Mouse (Mus musculus): ENCODE results near the gene Cdk19.
A peak's percentile ranks its signal among the peaks of the same experiment; 100 is the strongest.
"Not testable (repeated sequence)": the region's sequence is repeated elsewhere in the genome, so short reads cannot be mapped to it uniquely, and the experiment has no call there.

Gene Cdk19

DNA sequence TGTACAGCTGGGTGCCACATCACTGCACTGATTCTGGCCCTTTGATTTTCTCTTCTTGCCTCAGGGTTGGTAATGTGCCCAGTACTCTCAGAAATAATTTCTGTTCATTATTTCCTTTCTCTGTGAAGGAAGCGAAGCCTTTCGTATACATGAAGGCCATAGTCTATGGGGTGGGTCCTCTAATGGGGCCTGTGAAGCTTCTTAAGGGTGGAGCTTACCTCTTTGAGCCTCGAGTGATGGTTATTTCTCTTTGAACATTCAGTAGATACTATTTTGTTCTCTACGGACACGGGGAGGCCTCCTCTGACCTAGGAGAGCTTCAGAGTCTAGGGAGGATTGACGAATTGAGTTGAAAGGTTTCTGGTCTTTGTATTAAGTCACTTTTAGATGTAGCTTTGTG, 142.9 kb downstream of the Cdk19 start:
- no peak for DNase-seq (ENCODE audit: low read depth)

- DNase-seq (ENCODE audit: low read depth), result peak; percentile 29
These were observed 149.9 kb downstream of the Cdk19 start for GRCm38 (mm10) chr10:40489086-40489796.

DNA sequence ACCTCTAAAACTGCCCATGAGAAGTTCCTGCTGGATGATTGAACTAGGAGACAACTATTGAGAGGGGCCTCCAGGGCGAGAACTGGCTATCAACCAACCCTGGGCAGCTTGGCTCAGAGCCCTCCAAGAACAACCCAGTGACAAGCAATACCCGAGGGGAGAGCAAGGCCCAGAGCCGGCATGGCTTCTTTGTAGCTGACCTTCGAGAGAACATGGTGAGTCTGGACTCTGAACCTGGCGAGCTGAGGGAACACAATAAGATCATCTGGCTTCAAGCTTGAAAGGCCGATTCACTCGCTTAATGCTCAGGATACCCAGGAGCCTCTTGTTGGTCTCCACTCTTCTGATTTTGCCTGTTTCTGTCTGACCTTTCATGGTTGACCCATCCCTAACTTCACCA, 151.8 kb downstream of the Cdk19 start:
- DNase-seq (ENCODE audit: low read depth), result no peak

- no peak for DNase-seq (ENCODE audit: low read depth)
These were observed 152.4 kb downstream of the Cdk19 start for GRCm38 (mm10) chr10:40491748-40492147.

- DNase-seq (ENCODE audit: low read depth), result no peak
These were observed 155.1 kb downstream of the Cdk19 start for GRCm38 (mm10) chr10:40494181-40495162.

DNA sequence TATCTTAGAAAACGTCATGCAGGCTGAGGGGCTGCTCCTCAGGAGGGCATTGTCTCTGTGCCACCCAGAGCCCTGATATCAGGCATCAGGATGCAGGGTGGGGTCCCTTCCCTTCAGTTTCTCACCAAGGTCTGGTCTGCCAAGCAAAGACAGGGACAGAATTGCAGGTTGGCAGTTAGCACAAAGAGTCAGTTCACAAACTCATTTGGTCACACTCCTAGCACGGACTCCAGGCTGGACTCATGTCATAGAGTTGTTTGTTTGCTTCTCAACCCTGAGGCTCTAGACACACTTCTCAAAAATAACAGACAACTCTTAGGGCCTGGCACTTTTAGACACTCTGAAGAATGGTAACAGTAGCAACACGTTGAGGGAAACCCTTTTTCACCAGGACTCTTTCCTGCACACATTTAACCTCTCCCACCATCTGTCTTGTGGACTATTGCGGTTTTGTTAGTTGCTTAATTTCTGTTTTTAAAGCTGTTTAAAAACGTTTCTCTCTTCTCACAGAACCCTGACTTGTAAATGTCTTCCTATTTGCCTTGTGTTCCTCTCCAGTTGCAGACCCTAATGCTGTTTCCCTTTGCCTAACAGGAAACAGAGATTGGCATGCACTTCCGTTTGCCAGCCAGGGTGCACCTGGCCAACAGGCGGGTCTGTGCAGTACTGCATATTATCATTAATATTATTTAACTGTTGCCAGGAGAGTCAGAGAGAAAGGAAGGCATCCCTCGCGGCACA, 158.1 kb downstream of the Cdk19 start:
- DNase-seq (ENCODE audit: low read depth), result no peak

- DNase-seq (ENCODE audit: low read depth), result no peak
These were observed 159.1 kb downstream of the Cdk19 start for GRCm38 (mm10) chr10:40498426-40498825.

GRCm38 (mm10) chr10:40499314-40500252, 160.2 kb downstream of the Cdk19 start:
- peak; percentile 35 for DNase-seq (ENCODE audit: low read depth)

DNA sequence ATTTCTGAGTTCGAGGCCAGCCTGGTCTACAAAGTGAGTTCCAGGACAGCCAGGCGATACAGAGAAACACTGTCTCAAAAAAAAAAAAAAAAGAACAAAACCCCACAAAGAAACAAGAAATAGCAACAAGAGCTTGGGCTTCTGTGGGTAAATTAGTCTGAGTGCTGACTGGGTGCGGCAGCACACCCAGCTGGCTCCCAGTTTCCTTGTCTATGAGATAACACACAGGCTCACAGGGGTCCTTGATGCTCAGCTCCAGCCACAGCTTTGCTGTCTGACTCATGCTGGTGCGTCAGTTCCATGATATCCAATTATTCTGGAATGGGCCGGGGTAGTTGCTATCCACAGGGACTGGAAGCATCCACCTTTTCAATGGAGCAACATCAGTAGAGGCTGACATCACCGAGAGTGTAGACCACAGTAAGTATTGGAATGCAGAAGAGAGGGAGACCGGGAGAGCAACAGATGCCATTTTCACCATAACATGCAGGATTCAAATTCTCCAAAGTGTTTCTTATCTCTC, 161.4 kb downstream of the Cdk19 start:
- no peak for DNase-seq (ENCODE audit: low read depth)

DNA sequence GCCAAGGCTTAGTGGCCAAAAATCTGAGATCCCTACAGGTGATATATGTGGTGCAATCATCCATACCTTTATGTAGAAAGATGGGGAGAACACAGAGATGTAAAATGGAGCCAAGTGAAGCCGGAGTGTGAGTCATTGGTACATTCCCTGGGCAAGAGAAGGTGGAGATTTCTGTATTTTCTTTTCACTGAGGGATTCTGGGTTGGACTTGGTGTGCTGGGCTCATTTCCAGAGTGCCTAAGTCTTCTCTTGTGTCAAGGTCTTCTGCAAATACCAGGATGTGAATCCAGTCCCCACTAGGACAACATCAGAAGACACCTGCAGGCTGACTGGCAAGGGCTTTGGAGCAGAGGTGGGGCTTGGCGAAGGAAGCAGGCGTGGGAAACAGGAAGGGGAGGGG, 163.4 kb downstream of the Cdk19 start:
- DNase-seq (ENCODE audit: low read depth), result no peak

DNA sequence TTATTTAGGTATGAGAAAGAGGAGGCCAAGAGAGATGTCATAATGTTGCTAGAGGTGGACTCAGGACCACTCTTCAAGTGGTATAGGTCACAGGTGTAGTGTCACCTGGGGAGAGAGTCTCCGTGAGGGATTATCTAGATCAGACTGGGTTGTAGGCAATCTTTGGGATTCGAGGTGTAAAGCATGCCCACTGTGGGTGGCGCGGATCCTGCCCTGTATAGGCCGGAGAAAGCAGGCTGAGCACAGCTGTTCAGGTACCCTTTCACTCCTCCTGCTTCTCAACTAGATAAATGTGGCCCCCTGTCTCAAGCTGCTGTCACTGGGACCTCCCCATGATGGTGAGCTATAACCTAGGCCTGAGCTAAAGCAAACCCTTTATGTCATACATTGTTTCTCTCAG, 171.0 kb downstream of the Cdk19 start:
- DNase-seq (ENCODE audit: low read depth), result no peak

- no peak for DNase-seq (ENCODE audit: low read depth)
These were observed 171.9 kb downstream of the Cdk19 start for GRCm38 (mm10) chr10:40511221-40511677.

DNA sequence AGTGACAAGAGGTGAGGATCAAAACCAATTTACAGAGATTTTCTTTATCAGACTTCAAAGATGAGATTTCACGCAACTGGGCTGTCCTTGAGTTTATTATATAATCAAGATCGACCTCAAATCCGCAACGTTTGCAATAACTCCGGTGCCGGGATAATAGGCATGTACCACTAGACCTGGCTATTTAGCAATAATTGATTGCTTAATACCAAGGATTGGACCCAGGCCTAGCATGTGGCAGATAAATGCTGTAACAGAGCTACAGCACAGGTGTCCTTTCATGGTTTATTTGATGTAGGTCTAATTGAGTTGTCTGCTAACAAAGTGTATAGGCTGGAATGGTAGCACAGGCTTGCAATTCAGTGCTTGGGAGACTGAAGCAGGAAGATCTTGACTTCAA, 172.8 kb downstream of the Cdk19 start:
- DNase-seq (ENCODE audit: low read depth), result no peak

DNA sequence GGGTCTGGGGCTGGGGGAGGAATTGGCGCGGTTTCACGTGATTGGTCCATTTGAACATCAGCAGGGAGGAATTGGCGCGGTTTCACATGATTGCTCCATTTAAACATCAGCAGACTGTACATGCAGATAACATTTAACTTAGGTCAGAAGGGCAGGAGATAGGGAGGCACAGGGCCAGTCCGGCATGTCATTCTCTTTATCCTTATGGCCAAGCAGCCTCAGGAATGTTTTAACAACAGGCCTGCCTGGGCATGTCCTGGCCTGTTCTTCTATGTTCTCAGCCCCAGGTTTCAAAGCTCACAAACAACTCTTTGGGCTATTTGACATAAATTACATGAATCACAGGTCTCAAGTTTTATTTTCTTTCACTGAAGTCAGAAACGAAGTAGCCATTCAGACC, 173.6 kb downstream of the Cdk19 start:
- not testable (repeated sequence) for DNase-seq (ENCODE audit: low read depth)

DNA sequence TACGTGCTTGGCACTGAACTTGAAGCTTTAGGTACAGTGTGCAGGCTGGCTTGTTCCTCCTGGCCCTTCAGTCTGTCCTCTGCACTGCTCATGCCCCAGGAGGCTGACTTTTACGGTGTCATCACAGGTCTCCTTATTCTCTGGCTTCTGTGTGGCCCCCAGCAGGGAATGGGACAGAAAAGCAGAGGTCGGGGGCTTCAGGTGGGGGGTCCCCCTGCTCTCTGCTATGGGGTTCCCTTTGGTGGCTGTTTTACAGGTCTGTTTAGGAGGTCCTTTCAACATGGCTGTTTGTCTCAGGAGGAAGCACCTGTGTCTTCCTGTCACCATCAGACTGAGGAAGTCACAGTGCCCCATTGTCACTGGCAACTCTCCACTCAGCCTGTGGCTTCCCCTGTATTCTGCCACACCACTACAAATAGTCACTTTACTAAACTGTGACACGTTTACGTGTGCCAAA, 175.9 kb downstream of the Cdk19 start:
- peak; percentile 29 for DNase-seq (ENCODE audit: low read depth)

- DNase-seq (ENCODE audit: low read depth), result no peak
These were observed 177.1 kb downstream of the Cdk19 start for GRCm38 (mm10) chr10:40516421-40516820.

DNA sequence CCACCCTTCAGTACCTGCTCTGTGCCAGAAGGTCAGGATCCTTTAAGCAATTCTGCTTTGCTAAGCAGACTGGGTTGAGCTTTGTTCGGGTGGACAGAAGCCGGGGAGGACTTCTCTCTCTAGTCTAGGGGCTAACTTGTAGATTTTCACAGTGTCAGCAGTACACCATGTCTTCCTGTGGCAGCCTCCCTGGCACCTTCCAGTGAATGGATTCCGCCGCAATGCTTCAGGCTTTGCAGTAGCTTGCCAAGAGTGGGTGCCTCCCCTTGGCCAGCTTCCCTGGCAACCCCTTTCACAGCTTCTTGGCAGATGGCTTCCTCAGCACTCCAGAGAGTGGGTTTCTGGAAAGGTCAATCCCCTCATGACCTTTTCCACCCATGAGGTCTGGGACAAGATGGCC, 180.2 kb downstream of the Cdk19 start:
- DNase-seq (ENCODE audit: low read depth), result no peak

GRCm38 (mm10) chr10:40521579-40521978, 182.2 kb downstream of the Cdk19 start:
- DNase-seq (ENCODE audit: low read depth), result no peak

DNA sequence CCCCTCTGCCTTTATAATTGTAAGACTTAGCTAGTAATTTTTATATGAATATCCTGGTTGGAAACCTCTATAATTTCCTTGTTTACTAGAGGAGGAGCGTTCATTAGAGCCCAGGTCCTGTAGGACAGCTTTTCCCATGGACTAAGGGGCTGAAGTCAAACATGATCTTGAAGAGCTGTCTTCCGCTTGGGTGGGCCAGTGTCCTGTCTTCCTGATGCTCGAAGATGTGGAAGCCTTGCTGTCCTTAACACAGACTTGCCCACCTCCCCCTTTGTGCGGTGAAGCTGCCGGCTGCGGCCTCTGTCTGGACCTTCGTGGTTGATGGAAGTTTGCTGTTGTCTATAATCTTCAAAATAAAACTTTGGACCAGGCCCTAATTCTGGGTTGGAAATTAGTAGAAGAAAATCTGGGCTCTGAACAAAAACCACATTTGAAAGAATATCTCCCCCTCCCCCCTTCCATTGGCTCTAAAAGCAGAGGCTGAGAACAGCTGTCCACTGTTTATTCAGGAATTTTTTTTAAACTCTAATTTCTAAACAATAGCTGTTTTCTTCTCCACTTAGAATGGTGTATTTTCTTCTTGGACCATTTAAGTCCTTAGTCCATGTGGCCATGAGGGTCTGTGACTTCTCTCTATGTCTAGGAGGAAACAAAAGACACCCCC, 184.1 kb downstream of the Cdk19 start:
- DNase-seq (ENCODE audit: low read depth), result no peak
